Mouse (Mus musculus) embryo, embryonic 10 days (tissue): ENCODE data around the gene Il1b.

Experiments used
- DNase-seq: peaks from one replicate; pipeline ENCODE4 v3.0.0-alpha.2; 2015; ENCODE audit warnings: low spot score

Il1b gene

GRCm38 (mm10) chr2:129368106-129368505, 2.8 kb downstream of the Il1b start:
- no peak for DNase-seq

- DNase-seq: no peak
These were observed 3.7 kb downstream of the Il1b start for GRCm38 (mm10) chr2:129367246-129367645.

DNA sequence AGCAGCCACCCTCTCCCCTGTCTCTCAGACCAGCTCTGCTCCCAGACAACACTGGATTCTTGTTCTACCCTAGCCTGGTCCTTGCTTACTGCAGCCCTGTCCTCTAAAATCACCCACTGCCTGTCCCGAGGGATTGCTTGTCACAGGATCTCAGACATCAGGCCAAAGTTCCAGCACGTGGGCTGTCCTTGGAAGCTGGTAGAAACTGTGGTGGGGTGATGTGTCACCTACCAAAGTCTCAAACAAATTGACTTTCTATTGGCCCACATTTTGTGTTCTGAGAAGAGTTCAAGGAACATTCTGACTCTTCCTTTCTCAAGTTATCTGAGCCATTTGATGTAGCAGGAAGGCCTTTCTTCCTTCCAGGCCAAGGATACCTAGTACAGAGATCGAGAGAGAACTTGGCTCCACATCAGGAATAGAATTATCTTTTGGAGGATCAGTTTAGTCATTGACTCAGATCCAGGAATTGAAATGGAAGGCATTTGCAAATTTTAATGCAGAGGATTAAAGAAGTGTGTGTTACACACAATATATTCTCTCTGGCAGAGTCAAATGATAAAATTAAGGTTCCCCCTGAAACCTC, 9.9 kb downstream of the Il1b start:
- no peak for DNase-seq

GRCm38 (mm10) chr2:129360197-129360596, 10.7 kb downstream of the Il1b start:
- no peak for DNase-seq

DNA sequence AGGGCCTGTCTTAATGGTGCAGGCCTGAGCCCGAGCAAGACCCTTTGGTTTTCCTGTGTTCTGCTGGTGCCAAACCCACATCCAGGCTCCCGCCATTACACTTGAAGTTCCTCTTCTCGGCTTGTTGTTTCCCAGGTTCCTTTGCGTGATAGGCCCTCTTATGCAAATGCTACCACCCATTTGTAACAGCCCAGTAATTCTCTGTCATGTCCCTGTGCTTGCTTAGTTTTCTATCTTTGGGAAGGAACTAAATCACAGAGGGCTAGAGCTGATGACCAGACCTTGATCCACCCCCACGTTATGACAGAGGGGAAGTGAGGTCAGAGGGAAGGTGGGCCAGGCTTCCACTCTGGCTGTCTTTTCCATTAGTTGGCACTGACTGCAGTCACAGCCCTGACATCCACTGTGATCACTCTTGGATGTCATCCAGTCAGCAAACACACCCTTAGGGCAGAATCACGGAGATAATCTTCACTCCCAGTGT, 32.8 kb downstream of the Il1b start:
- no peak for DNase-seq

DNA sequence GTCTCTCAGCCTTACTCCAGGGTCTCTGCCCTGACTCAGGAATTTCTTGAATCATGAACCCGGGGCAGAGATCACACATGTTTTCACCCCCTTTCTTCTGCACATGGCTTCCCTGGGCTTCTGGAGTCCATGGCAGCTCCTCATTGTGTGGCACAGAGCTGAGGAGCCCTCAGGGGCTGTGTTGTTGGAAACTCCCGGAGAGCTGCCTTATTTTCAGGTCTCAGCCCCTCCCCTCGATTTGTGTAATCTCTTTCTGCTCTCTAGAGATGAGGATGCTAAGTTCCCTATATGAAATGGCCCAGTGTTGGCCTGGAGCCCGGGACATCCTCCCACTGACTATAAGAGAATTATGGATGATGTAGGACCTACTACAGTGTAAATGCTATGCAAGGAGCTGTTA, 37.5 kb downstream of the Il1b start:
- DNase-seq: no peak

DNA sequence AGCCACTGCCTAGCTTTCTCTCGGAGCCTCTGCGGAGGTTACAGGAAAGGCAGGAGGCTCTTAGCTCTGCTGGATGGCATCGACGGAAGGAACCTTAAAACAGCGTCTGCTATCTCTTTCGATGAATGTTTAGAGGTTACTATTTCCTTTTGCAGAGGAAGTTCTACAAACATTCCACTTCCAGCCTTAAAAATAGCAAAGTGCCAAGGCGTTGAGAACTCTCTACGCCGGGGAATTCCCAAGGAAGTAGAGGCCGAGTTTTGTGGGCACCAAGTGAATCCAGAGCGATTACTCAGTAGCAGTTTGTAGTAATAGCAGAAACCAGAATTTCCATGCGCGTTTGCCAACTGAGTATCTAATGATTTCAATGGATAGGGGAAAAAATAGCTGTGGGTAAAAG, 40.4 kb downstream of the Il1b start:
- no peak for DNase-seq

GRCm38 (mm10) chr2:129330024-129330423, 40.9 kb downstream of the Il1b start:
- no peak for DNase-seq

DNA sequence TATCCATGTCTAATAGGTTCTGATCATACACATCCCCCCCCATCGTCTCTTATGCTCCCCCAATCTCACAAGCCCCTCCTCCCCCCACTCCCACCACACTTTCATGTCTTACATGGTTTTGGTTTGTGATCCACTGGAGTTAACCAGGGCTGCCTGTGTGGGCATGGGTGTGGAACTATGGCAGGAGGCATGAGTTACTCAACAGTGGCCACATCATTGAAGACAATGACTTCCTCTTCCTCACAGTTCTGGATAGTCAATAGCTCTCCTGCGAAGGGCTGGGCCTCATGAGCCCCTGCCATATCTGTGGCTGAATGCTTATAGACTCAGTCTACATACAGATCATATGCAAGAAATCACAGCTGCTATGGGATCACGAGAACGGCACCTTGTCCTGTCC, 42.7 kb downstream of the Il1b start:
- DNase-seq: no peak

- no peak for DNase-seq
These were observed 46.7 kb downstream of the Il1b start for GRCm38 (mm10) chr2:129324216-129324615.

GRCm38 (mm10) chr2:129322117-129322635, 48.8 kb downstream of the Il1b start:
- no peak for DNase-seq

GRCm38 (mm10) chr2:129320033-129320605, 50.8 kb downstream of the Il1b start:
- DNase-seq: no peak

GRCm38 (mm10) chr2:129315831-129316230, 55.1 kb downstream of the Il1b start:
- no peak for DNase-seq

GRCm38 (mm10) chr2:129314880-129315279, 56.1 kb downstream of the Il1b start:
- DNase-seq: no peak
